Mouse (Mus musculus): ENCODE measurements around the gene Rpa1.
"Not testable (repeated sequence)": the region's sequence is repeated elsewhere in the genome, so short reads cannot be mapped to it uniquely, and the experiment has no call there.

Gene Rpa1

DNA sequence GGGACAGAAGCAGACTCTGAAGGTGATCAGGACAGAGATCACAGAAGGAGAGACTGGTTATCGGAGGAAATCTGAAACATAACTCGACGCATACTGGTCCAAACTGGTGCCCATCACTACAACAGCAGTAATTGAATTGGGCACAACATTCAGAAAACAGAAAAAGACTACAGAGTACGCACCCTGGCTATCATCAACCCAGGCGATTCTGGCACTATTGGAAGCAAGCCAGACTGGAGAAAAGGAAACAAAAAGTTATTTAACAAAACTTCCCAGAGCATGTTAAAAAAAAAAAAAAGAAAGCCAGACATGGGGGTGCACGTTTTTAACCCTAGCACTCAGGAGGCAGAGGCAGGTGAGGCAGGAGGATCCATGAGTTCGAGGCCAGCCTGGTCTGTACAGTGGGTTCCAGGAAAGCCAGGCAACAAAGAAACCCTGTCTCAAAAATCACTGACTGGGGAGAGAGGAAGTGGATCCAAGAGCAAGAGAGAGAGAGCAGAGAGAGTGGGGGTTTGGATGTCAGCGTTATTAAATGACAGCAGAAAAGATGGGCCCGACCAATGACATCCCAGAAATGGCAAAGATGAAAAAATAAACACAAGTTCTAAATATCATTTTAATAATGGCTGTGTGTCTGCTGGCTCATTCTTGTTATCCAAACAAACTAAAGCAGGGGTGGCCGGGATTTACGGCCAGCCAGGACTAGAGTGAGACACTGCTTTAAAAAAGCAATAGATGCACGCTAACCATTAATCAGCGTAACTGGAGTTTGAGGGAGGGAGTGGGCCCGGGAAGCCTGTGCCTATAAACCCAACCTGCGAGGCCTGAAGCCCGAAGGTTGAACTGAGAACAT, 22.8 kb downstream of the Rpa1 start:
- in situ Hi-C loops (cut with MboI; ENCODE audit: low pct_unique_long_range_greater_than_20kb in 1 of 2, low sequenced_read_pairs in 2 of 2, unreplicated experiment in 1 of 2): no loop called here

GRCm38 (mm10) chr11:75324433-75324832, 23.7 kb downstream of the Rpa1 start:
- in situ Hi-C loops (cut with MboI; ENCODE audit: low pct_unique_long_range_greater_than_20kb in 1 of 2, low sequenced_read_pairs in 2 of 2, unreplicated experiment in 1 of 2): no loop called here

GRCm38 (mm10) chr11:75323326-75323737, 24.8 kb downstream of the Rpa1 start:
- in situ Hi-C loops (cut with MboI; ENCODE audit: low pct_unique_long_range_greater_than_20kb in 1 of 2, low sequenced_read_pairs in 2 of 2, unreplicated experiment in 1 of 2): no loop called here

DNA sequence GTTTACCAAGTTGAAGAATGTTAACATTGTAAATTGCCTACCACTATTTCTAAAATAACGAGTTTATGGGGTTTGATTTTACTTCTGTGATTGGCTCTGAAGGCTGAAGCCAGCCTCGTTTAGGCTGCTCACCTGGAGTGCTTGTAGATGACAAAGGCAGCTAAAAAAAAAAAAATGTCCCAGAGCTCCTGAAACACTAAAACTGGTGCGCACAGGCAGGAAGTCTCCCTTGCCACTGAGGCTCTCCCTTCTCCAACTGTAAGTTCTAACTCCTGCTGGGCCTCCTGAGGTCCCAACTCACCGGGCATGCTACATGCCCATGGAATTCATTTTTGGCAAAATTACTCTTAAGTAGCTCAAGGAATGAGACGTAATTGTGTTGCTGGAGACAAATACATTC, 28.9 kb downstream of the Rpa1 start:
- in situ Hi-C loops (cut with MboI; ENCODE audit: low pct_unique_long_range_greater_than_20kb in 1 of 2, low sequenced_read_pairs in 2 of 2, unreplicated experiment in 1 of 2): no loop called here

DNA sequence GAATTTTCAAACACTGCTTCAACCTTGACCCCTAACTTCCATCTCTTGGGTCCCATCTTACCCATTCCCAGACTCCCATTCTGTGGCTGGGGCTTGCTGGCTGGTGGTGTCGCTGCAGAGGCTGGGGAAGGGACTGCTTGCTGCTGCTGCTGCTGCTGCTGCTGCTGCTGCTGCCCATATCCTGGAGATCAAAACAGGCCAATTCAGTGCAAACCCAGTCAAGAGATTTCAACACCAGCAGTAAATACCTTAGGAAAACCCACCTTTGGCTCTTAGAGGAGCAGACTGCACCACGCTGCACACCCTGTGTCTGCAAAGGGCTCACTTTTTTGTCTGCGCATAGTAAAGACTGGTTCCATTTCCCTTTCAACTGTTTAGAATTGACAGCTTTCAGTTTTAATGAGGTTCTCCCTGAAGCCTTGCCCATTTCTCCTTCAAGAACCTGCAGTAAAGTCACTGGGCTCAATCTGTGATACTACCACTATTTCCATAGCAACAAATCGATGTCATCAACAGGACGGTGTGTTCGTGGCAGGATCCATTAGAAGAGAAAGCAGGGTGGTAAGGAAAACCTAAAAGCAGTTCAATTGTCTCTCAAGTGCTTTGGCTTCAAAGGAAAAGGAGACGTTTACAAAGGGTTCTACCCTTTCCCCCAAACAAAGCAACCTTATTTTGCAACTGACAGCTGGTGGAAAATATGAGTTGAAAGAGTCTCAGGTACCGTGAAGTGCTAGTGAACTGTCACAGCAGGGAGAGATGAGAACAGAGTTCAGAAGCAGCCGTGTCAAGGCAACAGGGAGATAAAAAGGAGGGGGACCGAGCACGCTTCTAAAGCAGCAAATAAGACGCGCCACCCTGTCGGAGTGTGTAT, 29.5 kb downstream of the Rpa1 start:
- in situ Hi-C loops (cut with MboI; ENCODE audit: low pct_unique_long_range_greater_than_20kb in 1 of 2, low sequenced_read_pairs in 2 of 2, unreplicated experiment in 1 of 2): no loop called here

DNA sequence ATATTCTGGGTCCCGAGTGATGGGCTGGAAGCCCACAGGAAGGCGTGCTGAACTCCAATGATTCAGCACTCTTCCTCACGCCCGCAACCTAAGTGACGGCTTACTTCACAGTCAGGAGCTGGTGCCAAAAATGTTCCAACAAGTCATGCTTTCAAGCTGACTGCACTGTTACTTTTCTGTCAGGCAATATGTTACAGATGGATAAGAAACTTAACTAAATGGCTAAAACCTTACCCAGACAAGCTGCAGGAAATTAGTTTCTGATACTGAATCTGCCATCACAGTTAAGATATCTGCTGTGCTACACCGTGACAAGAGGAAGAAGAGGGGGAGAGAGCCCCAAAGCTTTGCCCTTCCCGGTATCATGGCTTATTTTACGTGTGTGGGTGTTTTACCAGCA, 34.3 kb downstream of the Rpa1 start:
- in situ Hi-C loops (cut with MboI; ENCODE audit: low pct_unique_long_range_greater_than_20kb in 1 of 2, low sequenced_read_pairs in 2 of 2, unreplicated experiment in 1 of 2): no loop called here

GRCm38 (mm10) chr11:75311751-75312150, 36.4 kb downstream of the Rpa1 start:
- in situ Hi-C loops (cut with MboI; ENCODE audit: low pct_unique_long_range_greater_than_20kb in 1 of 2, low sequenced_read_pairs in 2 of 2, unreplicated experiment in 1 of 2): no loop called here

DNA sequence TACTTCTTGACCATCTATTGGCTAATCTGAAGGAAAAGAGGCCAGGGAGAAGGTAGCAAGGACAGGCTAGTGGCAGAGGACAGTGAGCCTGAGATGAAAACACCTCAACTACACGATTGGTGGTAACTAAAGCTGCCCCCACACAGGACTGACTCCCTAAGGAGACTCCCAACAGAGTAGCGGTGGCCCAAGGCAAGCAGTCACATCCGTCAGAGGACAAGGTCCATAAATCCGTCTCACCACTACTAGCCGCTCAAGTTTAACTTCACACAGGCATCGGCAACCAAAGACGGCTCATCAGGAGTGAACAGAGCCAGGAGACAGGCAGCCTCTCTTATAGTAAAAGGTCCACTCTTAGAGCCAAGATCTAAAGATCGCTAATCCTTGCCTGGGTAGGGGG, 37.3 kb downstream of the Rpa1 start:
- in situ Hi-C loops (cut with MboI; ENCODE audit: low pct_unique_long_range_greater_than_20kb in 1 of 2, low sequenced_read_pairs in 2 of 2, unreplicated experiment in 1 of 2): no loop called here

- in situ Hi-C loops (cut with MboI; ENCODE audit: low pct_unique_long_range_greater_than_20kb in 1 of 2, low sequenced_read_pairs in 2 of 2, unreplicated experiment in 1 of 2): no loop called here
Observed at GRCm38 (mm10) chr11:75308650-75309049, 39.5 kb downstream of the Rpa1 start.

- in situ Hi-C loops (cut with MboI; ENCODE audit: low pct_unique_long_range_greater_than_20kb in 1 of 2, low sequenced_read_pairs in 2 of 2, unreplicated experiment in 1 of 2): no loop called here
Observed at GRCm38 (mm10) chr11:75304797-75305196, 43.3 kb downstream of the Rpa1 start.

DNA sequence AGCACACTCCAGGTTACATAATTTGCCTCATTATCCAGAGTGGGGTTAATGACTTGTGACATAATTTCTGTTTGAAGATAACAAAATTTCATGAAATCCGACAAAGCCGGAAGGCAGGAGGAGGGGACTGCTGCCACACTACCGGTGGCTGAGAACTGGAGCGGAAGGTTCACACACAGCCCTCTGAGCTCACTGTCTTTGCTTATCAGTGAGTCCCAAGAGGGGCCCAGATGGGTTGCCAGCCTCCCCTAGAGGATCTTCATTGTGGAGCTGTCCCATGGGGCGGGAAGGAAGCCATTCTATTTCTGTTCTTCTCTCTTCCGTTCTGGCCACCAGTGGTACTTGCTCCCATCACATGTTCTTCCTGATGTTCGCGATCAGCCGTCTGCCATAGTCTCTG, 47.2 kb downstream of the Rpa1 start:
- in situ Hi-C loops (cut with MboI; ENCODE audit: low pct_unique_long_range_greater_than_20kb in 1 of 2, low sequenced_read_pairs in 2 of 2, unreplicated experiment in 1 of 2): no loop called here

- in situ Hi-C loops (cut with MboI; ENCODE audit: low pct_unique_long_range_greater_than_20kb in 1 of 2, low sequenced_read_pairs in 2 of 2, unreplicated experiment in 1 of 2): no loop called here
Observed at GRCm38 (mm10) chr11:75299786-75300185, 48.3 kb downstream of the Rpa1 start.

GRCm38 (mm10) chr11:75298491-75298890, 49.6 kb downstream of the Rpa1 start:
- in situ Hi-C loops (cut with MboI; ENCODE audit: low pct_unique_long_range_greater_than_20kb in 1 of 2, low sequenced_read_pairs in 2 of 2, unreplicated experiment in 1 of 2): no loop called here

GRCm38 (mm10) chr11:75297631-75298030, 50.5 kb downstream of the Rpa1 start:
- in situ Hi-C loops (cut with MboI; ENCODE audit: low pct_unique_long_range_greater_than_20kb in 1 of 2, low sequenced_read_pairs in 2 of 2, unreplicated experiment in 1 of 2): no loop called here

DNA sequence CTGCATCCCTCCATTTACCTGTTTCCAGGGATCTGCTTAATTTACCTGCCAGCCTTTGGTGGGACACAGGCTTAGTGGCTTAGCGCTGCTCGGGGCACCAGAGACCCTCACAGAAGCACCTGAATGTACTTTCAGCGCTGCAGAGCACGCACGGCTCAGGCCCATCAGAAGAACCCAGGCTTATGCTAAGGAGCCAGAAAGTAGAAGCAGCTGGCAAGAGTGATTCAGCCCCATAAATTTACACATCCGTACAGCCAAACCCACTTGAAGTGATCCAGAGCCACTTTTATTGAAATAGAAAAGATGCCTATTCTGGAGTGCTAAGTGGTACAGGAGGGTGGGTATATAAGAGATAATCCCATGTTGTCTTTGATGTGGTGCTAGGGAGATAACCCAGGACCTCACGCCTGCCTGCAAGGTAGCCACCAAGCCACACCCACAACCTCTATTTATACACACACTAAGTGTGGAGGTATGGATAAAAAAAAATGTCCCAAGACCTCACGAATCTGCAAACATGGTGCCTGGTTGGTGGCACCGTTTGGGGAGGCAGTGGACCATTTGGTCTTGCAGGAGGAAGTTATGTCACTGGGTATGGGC, 51.6 kb downstream of the Rpa1 start:
- in situ Hi-C loops (cut with MboI; ENCODE audit: low pct_unique_long_range_greater_than_20kb in 1 of 2, low sequenced_read_pairs in 2 of 2, unreplicated experiment in 1 of 2): no loop called here

DNA sequence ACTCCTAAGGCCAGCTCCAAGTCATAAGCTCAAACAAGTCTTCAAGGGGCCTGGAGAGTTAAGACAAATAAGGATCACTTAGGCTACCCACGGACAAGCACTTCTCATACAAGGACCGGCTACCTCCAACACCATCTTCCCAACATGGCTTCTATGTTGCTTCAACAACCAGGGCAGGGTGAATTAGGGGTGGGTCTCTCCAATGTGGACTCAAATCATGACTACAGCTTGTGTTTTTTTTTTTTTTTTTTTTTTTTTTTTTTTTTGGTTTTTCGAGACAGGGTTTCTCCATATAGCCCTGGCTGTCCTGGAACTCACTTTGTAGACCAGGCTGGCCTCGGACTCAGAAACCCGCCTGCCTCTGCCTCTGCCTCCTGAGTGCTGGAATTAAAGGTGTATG, 52.6 kb downstream of the Rpa1 start:
- in situ Hi-C loops (cut with MboI; ENCODE audit: low pct_unique_long_range_greater_than_20kb in 1 of 2, low sequenced_read_pairs in 2 of 2, unreplicated experiment in 1 of 2): not testable (repeated sequence)

GRCm38 (mm10) chr11:75294862-75295261, 53.3 kb downstream of the Rpa1 start:
- in situ Hi-C loops (cut with MboI; ENCODE audit: low pct_unique_long_range_greater_than_20kb in 1 of 2, low sequenced_read_pairs in 2 of 2, unreplicated experiment in 1 of 2): loop anchor here (5.0 kb wide), 1 partner anchor 103 kb away; the partner anchor contains the start of genes Dph1 (in 2 of the 2) and Rtn4rl1 (in 2 of the 2)

DNA sequence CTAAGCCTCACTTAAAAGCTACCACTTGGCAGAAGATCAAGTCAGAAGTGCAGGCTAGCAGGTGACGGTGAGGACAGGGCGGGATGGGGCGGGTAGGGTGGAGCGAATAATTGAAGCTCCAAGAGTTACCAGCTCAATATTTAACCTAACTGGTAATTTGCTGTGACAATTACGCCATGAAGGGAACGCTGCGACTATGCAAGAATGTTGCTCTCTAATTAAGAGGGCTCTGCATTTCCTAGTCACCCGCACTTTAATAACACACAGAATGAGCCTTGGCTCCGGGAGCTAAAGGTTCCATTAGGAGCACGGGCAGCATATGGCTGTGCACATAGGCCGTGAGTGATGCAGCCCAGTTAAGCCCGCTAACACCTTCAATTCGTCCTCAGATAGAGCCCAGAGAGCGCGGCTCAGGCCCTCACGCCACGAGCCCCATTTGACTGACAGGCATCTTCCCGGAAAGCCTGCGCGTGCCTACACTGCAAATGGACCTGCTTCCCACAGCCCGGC, 54.2 kb downstream of the Rpa1 start:
- in situ Hi-C loops (cut with MboI; ENCODE audit: low pct_unique_long_range_greater_than_20kb in 1 of 2, low sequenced_read_pairs in 2 of 2, unreplicated experiment in 1 of 2): loop anchor here (5.0 kb wide), 1 partner anchor 102 kb away; the partner anchor contains the start of genes Dph1 (in 2 of the 2) and Rtn4rl1 (in 2 of the 2)

DNA sequence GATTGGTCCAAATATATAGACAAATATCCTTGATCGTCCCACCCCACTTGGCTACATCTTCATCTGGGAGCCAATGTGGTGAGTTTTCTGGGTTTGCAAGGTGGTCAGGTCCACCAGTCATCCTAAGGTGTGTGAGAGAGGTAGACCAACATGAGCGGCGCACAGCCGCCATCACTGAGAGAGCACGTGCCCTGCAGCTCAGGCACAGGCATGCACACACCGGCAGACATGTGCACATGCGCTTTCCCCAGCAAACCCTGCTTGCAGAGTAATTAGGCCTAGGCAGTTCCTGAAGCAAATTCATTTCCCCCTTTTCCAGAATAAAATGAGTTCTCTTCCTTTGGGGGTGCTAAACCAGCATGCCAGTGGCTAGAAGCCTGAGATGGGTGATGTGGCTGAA, 55.8 kb downstream of the Rpa1 start:
- in situ Hi-C loops (cut with MboI; ENCODE audit: low pct_unique_long_range_greater_than_20kb in 1 of 2, low sequenced_read_pairs in 2 of 2, unreplicated experiment in 1 of 2): loop anchor here (5.0 kb wide), 1 partner anchor 100 kb away; the partner anchor contains the start of genes Dph1 (in 2 of the 2) and Rtn4rl1 (in 2 of the 2)
